Mouse (Mus musculus): Measurements from ENCODE around the gene Slc37a2. TPM values are rescaled to one million over a fixed set of nuclear protein-coding genes. Genes with fewer than 3 reads are reported as not detected.

Slc37a2 gene
- polyA plus RNA-seq, 1 experiment from 2014 or later = 9.8 TPM

GRCm38 (mm10) chr9:37245810-37246209 lies 9.7 kb downstream of the Slc37a2 start:
- Histone ChIP-seq H3K4me1 (0 out of 2 replicates have a peak, but pooled peaks cover 2% of the 10 kb centered on the region), H3K9ac (no peak overlapping the region), H3K27ac (replicated peaks) (no peak overlapping the region), H3K36me3 (no peaks in the 10 kb centered on the region), H3K27me3 (no peaks in the 10 kb centered on the region), H3K9me3 (replicated peaks) (no peaks in the 10 kb centered on the region), H3K4me3 (replicated peaks) (no peak overlapping the region), H3K4me2 (replicated peaks) (no peak overlapping the region)
- WGBS = 93% methylated on average over 1 of the region's 1 CpGs
- ATAC-seq (ENCODE audit: insufficient number of reproducible peaks, low FRiP score, low TSS enrichment, low read depth) = no peak

- no peaks in the 10 kb centered on the region for H3K27me3 ChIP-seq
- H3K9ac ChIP-seq = no peak overlapping the region
- no peak overlapping the region for H3K4me3 ChIP-seq (replicated peaks)
- 0 out of 2 replicates have a peak, but pooled peaks cover 2% of the 10 kb centered on the region for H3K4me1 ChIP-seq
- 52% methylated on average over 2 of the region's 2 CpGs for WGBS
- H3K27ac ChIP-seq (replicated peaks) = no peak overlapping the region
- no peak overlapping the region for H3K4me2 ChIP-seq (replicated peaks)
- no peak for ATAC-seq (ENCODE audit: insufficient number of reproducible peaks, low FRiP score, low TSS enrichment, low read depth)
- H3K9me3 ChIP-seq (replicated peaks) = no peaks in the 10 kb centered on the region
- H3K36me3 ChIP-seq = no peaks in the 10 kb centered on the region
These were observed 10.1 kb downstream of the Slc37a2 start for GRCm38 (mm10) chr9:37245404-37245803.

GRCm38 (mm10) chr9:37244600-37244999 lies 10.9 kb downstream of the Slc37a2 start:
- 69% methylated on average over 1 of the region's 1 CpGs for WGBS
- Histone ChIP-seq H3K27ac (replicated peaks) (no peak overlapping the region), H3K9ac (no peak overlapping the region), H3K27me3 (no peaks in the 10 kb centered on the region), H3K9me3 (replicated peaks) (no peaks in the 10 kb centered on the region), H3K4me1 (0 out of 2 replicates have a peak, but pooled peaks cover 2% of the 10 kb centered on the region), H3K36me3 (no peaks in the 10 kb centered on the region), H3K4me2 (replicated peaks) (no peak overlapping the region), H3K4me3 (replicated peaks) (no peak overlapping the region)
- no peak; the same call in 1 of the 2 replicates for ATAC-seq (ENCODE audit: insufficient number of reproducible peaks, low FRiP score, low TSS enrichment, low read depth)

GRCm38 (mm10) chr9:37242764-37243163 lies 12.8 kb downstream of the Slc37a2 start:
- H3K9me3 ChIP-seq (replicated peaks) = no peaks in the 10 kb centered on the region
- H3K4me2 ChIP-seq (replicated peaks) = no peak overlapping the region
- H3K4me1 ChIP-seq = no peaks in the 10 kb centered on the region
- no peak for ATAC-seq (ENCODE audit: insufficient number of reproducible peaks, low FRiP score, low TSS enrichment, low read depth)
- WGBS = 86% methylated on average over 3 of the region's 3 CpGs
- H3K4me3 ChIP-seq (replicated peaks) = no peak overlapping the region
- H3K27ac ChIP-seq (replicated peaks) = no peak overlapping the region
- no peaks in the 10 kb centered on the region for H3K27me3 ChIP-seq
- H3K9ac ChIP-seq = no peak overlapping the region
- no peaks in the 10 kb centered on the region for H3K36me3 ChIP-seq

GRCm38 (mm10) chr9:37235951-37236737 lies 19.4 kb downstream of the Slc37a2 start:
- no peak for ATAC-seq (ENCODE audit: insufficient number of reproducible peaks, low FRiP score, low TSS enrichment, low read depth)
- Histone ChIP-seq H3K27me3 (no peaks in the 10 kb centered on the region), H3K4me1 (peaks cover 6% of the 10 kb centered on the region; the same call in 1 of the 2 replicates), H3K36me3 (no peaks in the 10 kb centered on the region), H3K4me3 (replicated peaks) (no peak overlapping the region), H3K9ac (no peak overlapping the region), H3K4me2 (replicated peaks) (no peak overlapping the region), H3K27ac (replicated peaks) (no peak overlapping the region), H3K9me3 (replicated peaks) (no peaks in the 10 kb centered on the region)
- 60% methylated on average over 4 of the region's 4 CpGs for WGBS

- Histone ChIP-seq H3K4me2 (replicated peaks) (no peak overlapping the region), H3K9ac (no peak overlapping the region), H3K4me3 (replicated peaks) (no peak overlapping the region), H3K4me1 (peaks cover 6% of the 10 kb centered on the region; the same call in 1 of the 2 replicates), H3K9me3 (replicated peaks) (no peaks in the 10 kb centered on the region), H3K27me3 (no peaks in the 10 kb centered on the region), H3K36me3 (no peaks in the 10 kb centered on the region), H3K27ac (replicated peaks) (0 out of 2 replicates have a peak overlapping the region, but pooled peaks have one; percentile 34)
- no peak for ATAC-seq (ENCODE audit: insufficient number of reproducible peaks, low FRiP score, low TSS enrichment, low read depth)
- 47% methylated on average over 22 of the region's 22 CpGs for WGBS
These were observed 23.0 kb downstream of the Slc37a2 start for GRCm38 (mm10) chr9:37232201-37233195.

GRCm38 (mm10) chr9:37230486-37231195 lies 24.9 kb downstream of the Slc37a2 start:
- no peak for ATAC-seq (ENCODE audit: insufficient number of reproducible peaks, low FRiP score, low TSS enrichment, low read depth)
- 92% methylated on average over 9 of the region's 9 CpGs for WGBS
- no peaks in the 10 kb centered on the region for H3K9me3 ChIP-seq (replicated peaks)

GRCm38 (mm10) chr9:37229880-37230325 lies 25.6 kb downstream of the Slc37a2 start:
- Histone ChIP-seq H3K9ac (no peak overlapping the region), H3K4me2 (replicated peaks) (no peak overlapping the region), H3K36me3 (no peaks in the 10 kb centered on the region), H3K27me3 (no peaks in the 10 kb centered on the region), H3K9me3 (replicated peaks) (no peaks in the 10 kb centered on the region), H3K4me3 (replicated peaks) (no peak overlapping the region), H3K4me1 (peaks cover 6% of the 10 kb centered on the region; the same call in 1 of the 2 replicates), H3K27ac (replicated peaks) (no peak overlapping the region)
- ATAC-seq (ENCODE audit: insufficient number of reproducible peaks, low FRiP score, low TSS enrichment, low read depth) = peak; percentile 61; the same call in 1 of the 2 replicates
- WGBS = 7% methylated on average over 1 of the region's 1 CpGs

More at GRCm38 (mm10) chr9:37230486-37231195, 24.9 kb downstream of the Slc37a2 start:
- Histone ChIP-seq H3K4me3 (replicated peaks) (no peak overlapping the region), H3K9ac (no peak overlapping the region), H3K27me3 (no peaks in the 10 kb centered on the region), H3K36me3 (no peaks in the 10 kb centered on the region), H3K27ac (replicated peaks) (no peak overlapping the region), H3K4me1 (peaks cover 6% of the 10 kb centered on the region; the same call in 1 of the 2 replicates), H3K4me2 (replicated peaks) (no peak overlapping the region)

- Histone ChIP-seq H3K27me3 (no peaks in the 10 kb centered on the region), H3K4me1 (no peaks in the 10 kb centered on the region), H3K9ac (no peak overlapping the region), H3K27ac (replicated peaks) (no peak overlapping the region), H3K36me3 (0 out of 2 replicates have a peak, but pooled peaks cover 3% of the 10 kb centered on the region), H3K9me3 (replicated peaks) (no peaks in the 10 kb centered on the region), H3K4me3 (replicated peaks) (no peak overlapping the region), H3K4me2 (replicated peaks) (no peak overlapping the region)
- no peak for ATAC-seq (ENCODE audit: insufficient number of reproducible peaks, low FRiP score, low TSS enrichment, low read depth)
- 59% methylated on average over 1 of the region's 1 CpGs for WGBS
These were observed 30.0 kb downstream of the Slc37a2 start for GRCm38 (mm10) chr9:37225581-37225980.

- no peaks in the 10 kb centered on the region for H3K27me3 ChIP-seq
- 0 out of 2 replicates have a peak, but pooled peaks cover 3% of the 10 kb centered on the region for H3K36me3 ChIP-seq
- ATAC-seq (ENCODE audit: insufficient number of reproducible peaks, low FRiP score, low TSS enrichment, low read depth) = no peak
- H3K9me3 ChIP-seq (replicated peaks) = no peaks in the 10 kb centered on the region
- no peak overlapping the region for H3K4me3 ChIP-seq (replicated peaks)
- H3K4me2 ChIP-seq (replicated peaks) = no peak overlapping the region
- no peak overlapping the region for H3K27ac ChIP-seq (replicated peaks)
- WGBS = 86% methylated on average over 8 of the region's 8 CpGs
- H3K9ac ChIP-seq = no peak overlapping the region
- H3K4me1 ChIP-seq = no peaks in the 10 kb centered on the region
These were observed 34.8 kb downstream of the Slc37a2 start for GRCm38 (mm10) chr9:37220755-37221154.
